8 mouse cellular contexts compared by ENCODE assay signal in the genomic region with DNA sequence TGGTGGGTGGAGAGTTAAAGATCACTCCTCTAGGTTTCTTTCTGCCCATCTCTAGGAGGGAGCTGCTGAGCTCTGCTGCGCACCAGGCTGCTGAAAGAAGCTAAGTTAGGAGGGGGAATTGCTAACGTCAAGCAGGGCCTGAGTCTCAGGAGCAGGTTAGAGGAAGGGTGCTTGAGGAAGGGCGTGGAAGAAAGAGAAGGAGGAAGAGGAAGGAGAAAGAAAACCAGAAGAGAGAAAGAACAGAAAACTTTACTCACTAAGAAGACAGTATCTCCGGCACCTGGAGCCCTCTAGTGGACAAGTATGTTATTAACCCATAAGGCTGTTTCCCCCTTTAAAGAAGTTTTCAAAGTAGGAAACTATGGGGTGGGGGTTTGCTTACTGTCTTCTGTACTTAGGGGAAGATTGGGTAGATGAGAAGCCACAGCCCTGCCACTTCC. TPM values are rescaled to one million over a fixed set of nuclear protein-coding genes. Genes with fewer than 3 reads are reported as not detected.
DNase-seq lines count a peak whose midpoint lies in the region; ATAC-seq and TF ChIP-seq lines count a peak whose summit lies in the region.

No protein-coding gene starts in this region.

- H3K27me3 ChIP-seq in E14TG2a.4 (ENCODE audit: insufficient read depth, low read length): no peaks in the 10 kb centered on the region
- H3K27me3 ChIP-seq in kidney, postnatal 0 days (ENCODE audit: insufficient read depth, low read length): no peaks in the 10 kb centered on the region
- H3K27me3 ChIP-seq in midbrain, postnatal 0 days (ENCODE audit: insufficient read depth, low read length): no peaks in the 10 kb centered on the region

- H3K36me3 ChIP-seq in E14TG2a.4 (ENCODE audit: insufficient read depth, low read length): peaks cover 13% of the 10 kb centered on the region
- H3K36me3 ChIP-seq in kidney, postnatal 0 days (ENCODE audit: insufficient read depth, low read length): peaks cover 24% of the 10 kb centered on the region
- peaks cover 28% of the 10 kb centered on the region for H3K36me3 ChIP-seq in midbrain, postnatal 0 days (ENCODE audit: insufficient read depth, low read length)

- no peak overlapping the region for H3K27ac ChIP-seq in kidney, postnatal 0 days
- no peak overlapping the region for H3K27ac ChIP-seq in midbrain, postnatal 0 days (ENCODE audit: low read depth, low read length)

- intact Hi-C loops in heart, postnatal 25 days (cut with DNase I): loop anchor here (1.0 kb wide), 1 partner anchor 85 kb away; no protein-coding TSS in a partner anchor
- intact Hi-C loops in left cerebral cortex, postnatal 4 days (cut with DNase I): no loop called here

- H3K9ac ChIP-seq in kidney, postnatal 0 days (ENCODE audit: low read depth, low read length): no peak overlapping the region
- H3K9ac ChIP-seq in midbrain, postnatal 0 days (replicated peaks; ENCODE audit: low read length, poor library complexity, severe bottlenecking): no peak overlapping the region

- H3K4me1 ChIP-seq in E14TG2a.4 (replicated peaks; ENCODE audit: low read depth, low read length): no peaks in the 10 kb centered on the region
- H3K4me1 ChIP-seq in kidney, postnatal 0 days (replicated peaks; ENCODE audit: insufficient read depth, low read length): no peaks in the 10 kb centered on the region
- no peaks in the 10 kb centered on the region for H3K4me1 ChIP-seq in midbrain, postnatal 0 days (ENCODE audit: insufficient read depth, low read length)

- ATAC-seq in kidney, postnatal 0 days (replicated peaks; ENCODE audit: low FRiP score, low read depth): no peak
- ATAC-seq in midbrain, postnatal 0 days (ENCODE audit: low FRiP score): no peak
- no peak for ATAC-seq in erythroid progenitor cell, adult 5-6 weeks (replicated peaks; ENCODE audit: low FRiP score, poor library complexity, severe bottlenecking)

- TF ChIP-seq CTCF in E14TG2a.4 (conservative IDR thresholded peaks at IDR 0.05; ENCODE audit: low read length): peak; percentile 71
- peak; percentile 76 for TF ChIP-seq CTCF in kidney, postnatal 0 days (IDR thresholded peaks at IDR 0.05; ENCODE audit: low read depth)
- TF ChIP-seq CTCF in midbrain, postnatal 0 days (IDR thresholded peaks at IDR 0.05): peak; percentile 80

- WGBS in kidney, postnatal 0 days: 27% methylated on average over 4 of the region's 4 CpGs
- WGBS in midbrain, postnatal 0 days: 24% methylated on average over 4 of the region's 4 CpGs

- DNase-seq in heart, adult 18-20 months: peak; percentile 30 to 62
- DNase-seq in heart, postnatal 25 days (ENCODE audit: low spot score): no peak
- DNase-seq in fibroblast of lung, adult 2 months (ENCODE audit: low read depth): peak; percentile 15
- peak; percentile 72 for DNase-seq in kidney, postnatal 0 days (ENCODE audit: low spot score)
- DNase-seq in midbrain, postnatal 0 days (ENCODE audit: low spot score): peak; percentile 48
- no peak for DNase-seq in left cerebral cortex, postnatal 4 days

- no peaks in the 10 kb centered on the region for H3K9me3 ChIP-seq in E14TG2a.4 (ENCODE audit: low read length)
- H3K9me3 ChIP-seq in kidney, postnatal 0 days (replicated peaks; ENCODE audit: low read length): no peaks in the 10 kb centered on the region
- H3K9me3 ChIP-seq in midbrain, postnatal 0 days (ENCODE audit: low read length): no peaks in the 10 kb centered on the region

- no peak overlapping the region for H3K4me2 ChIP-seq in kidney, postnatal 0 days (ENCODE audit: low read length)
- no peak overlapping the region for H3K4me2 ChIP-seq in midbrain, postnatal 0 days (ENCODE audit: low read depth, low read length, poor library complexity, severe bottlenecking)

- no peak overlapping the region for H3K4me3 ChIP-seq in E14TG2a.4 (replicated peaks; ENCODE audit: low read length)
- H3K4me3 ChIP-seq in kidney, postnatal 0 days (replicated peaks; ENCODE audit: low read depth, low read length): no peak overlapping the region
- H3K4me3 ChIP-seq in midbrain, postnatal 0 days (ENCODE audit: low read depth, low read length): no peak overlapping the region

RNA-seq across cellular contexts. Expression of a gene that starts 16.9 kb away (rescaled TPM):
- total RNA-seq in heart, adult 18-20 months (2021): 1,000 to 10,000 TPM; 1,232 to 1,451 TPM
- 1,000 to 10,000 TPM; 1,289 to 1,329 TPM for total RNA-seq in heart, postnatal 25 days (2021)
- polyA plus RNA-seq in kidney, postnatal 0 days (2015; fragmentation: Nextera tagmentation; extraction: Ambion mirVana): 403 and 438 TPM in 2 replicates
- total RNA-seq in midbrain, postnatal 0 days (2014; rRNA removed): 240 and 266 TPM in 2 replicates
- polyA plus RNA-seq in midbrain, postnatal 0 days (2015; fragmentation: Nextera tagmentation; extraction: Ambion mirVana): 454 and 461 TPM in 2 replicates
- total RNA-seq in erythroid progenitor cell, adult 5-6 weeks (2015; ENCODE audit: low replicate concordance): 12.6 and 13.4 TPM in 2 replicates
- total RNA-seq in erythroid progenitor cell, adult 5-6 weeks (2017; ENCODE audit: low replicate concordance): 26.7 and 27.3 TPM in 2 replicates
- total RNA-seq in left cerebral cortex, postnatal 4 days (2021): 100 to 1,000 TPM; 404 to 414 TPM

RNA-seq across cellular contexts. Expression of a gene that starts 47.5 kb away (rescaled TPM):
- 10 to 100 TPM; 15.8 to 21.3 TPM for total RNA-seq in heart, adult 18-20 months (2021)
- 10 to 100 TPM; 22.9 to 25.3 TPM for total RNA-seq in heart, postnatal 25 days (2021)
- polyA plus RNA-seq in kidney, postnatal 0 days (2015; fragmentation: Nextera tagmentation; extraction: Ambion mirVana): 32.4 and 33.1 TPM in 2 replicates
- 36.9 and 38.3 TPM in 2 replicates for total RNA-seq in midbrain, postnatal 0 days (2014; rRNA removed)
- polyA plus RNA-seq in midbrain, postnatal 0 days (2015; fragmentation: Nextera tagmentation; extraction: Ambion mirVana): 25.4 and 27.7 TPM in 2 replicates
- total RNA-seq in erythroid progenitor cell, adult 5-6 weeks (2015; ENCODE audit: low replicate concordance): 18.7 and 25.2 TPM in 2 replicates
- total RNA-seq in erythroid progenitor cell, adult 5-6 weeks (2017; ENCODE audit: low replicate concordance): 6.9 and 8.3 TPM in 2 replicates
- total RNA-seq in left cerebral cortex, postnatal 4 days (2021): 10 to 100 TPM; 36.9 to 38.5 TPM

Comparison
In these comparisons a context has a peak if more than half of its experiments do, and no peak if none do; other contexts are left out.
1. DNase-seq: peak in heart, adult 18-20 months (2 of 2), fibroblast of lung, adult 2 months (single experiment), kidney, postnatal 0 days (single experiment) and midbrain, postnatal 0 days (single experiment); none in heart, postnatal 25 days (single experiment) and left cerebral cortex, postnatal 4 days (single experiment).
2. Peak in every context shown above with its lines, with median percentiles within 50 percentile points of each other: CTCF ChIP-seq.